Mouse (Mus musculus) MEL (cell line): ENCODE data around the gene Bglap2. TPM values are rescaled to one million over a fixed set of nuclear protein-coding genes. Genes with fewer than 3 reads are reported as not detected.

Experiments
- DNase-seq: peaks from one replicate; pipeline ENCODE4 v3.0.0; 2011; ENCODE audit warnings: low read depth, low spot score
- H3K27ac ChIP-seq: 2 replicates; pipeline ENCODE4 v1.5.1; 2012; ENCODE audit warnings: low read depth, mild to moderate bottlenecking, control low read depth, low read length, moderate library complexity; ENCODE audit not compliant: control insufficient read depth
- H3K27me3 ChIP-seq, 2 experiments: fragments of 150-350 bp in 1 of 2; sonication (generic) in 1 of 2; 2 replicates each; pipeline ENCODE4 v1.6.1; 2012; ENCODE audit warnings: low read length in 2 of 2, mild to moderate bottlenecking in 2 of 2, improper control_type of control experiment in 1 of 2, moderate library complexity in 1 of 2; ENCODE audit not compliant: insufficient read depth in 2 of 2, control insufficient read depth in 1 of 2
- H3K36me3 ChIP-seq, 2 experiments: 2 replicates each; pipeline ENCODE4 v1.6.1; 2012 to 2014; ENCODE audit warnings: low read length in 2 of 2, improper control_type of control experiment in 1 of 2, inconsistent platforms in 1 of 2, mild to moderate bottlenecking in 1 of 2; ENCODE audit not compliant: insufficient read depth in 2 of 2, control insufficient read depth in 1 of 2
- H3K4me1 ChIP-seq, 2 experiments: fragments of 150-350 bp in 1 of 2; sonication (generic) in 1 of 2; 2 replicates each; pipeline ENCODE4 v1.6.1; 2012; ENCODE audit warnings: low read length in 2 of 2, improper control_type of control experiment in 1 of 2, mild to moderate bottlenecking in 1 of 2; ENCODE audit not compliant: insufficient read depth in 2 of 2, control insufficient read depth in 1 of 2
- H3K4me3 ChIP-seq, 2 experiments: fragments of 150-350 bp in 1 of 2; sonication (generic) in 1 of 2; 2 replicates each; pipeline ENCODE4 v1.5.1; 2012; ENCODE audit warnings: low read depth in 2 of 2, low read length in 2 of 2, mild to moderate bottlenecking in 2 of 2, moderate library complexity in 2 of 2, control low read depth in 1 of 2, improper control_type of control experiment in 1 of 2; ENCODE audit not compliant: control insufficient read depth in 1 of 2, insufficient read depth in 1 of 2
- H3K79me2 ChIP-seq: 2 replicates; pipeline ENCODE4 v1.6.1; 2012; ENCODE audit warnings: mild to moderate bottlenecking, low read length, moderate library complexity; ENCODE audit not compliant: control insufficient read depth, poor library complexity, insufficient read depth
- H3K9ac ChIP-seq: 2 replicates; pipeline ENCODE4 v1.6.1; 2012; ENCODE audit warnings: low read depth, mild to moderate bottlenecking, control low read depth, low read length, moderate library complexity; ENCODE audit not compliant: control insufficient read depth, poor library complexity, severe bottlenecking
- H3K9me3 ChIP-seq: fragments of 150-350 bp; sonication (generic); replicated peaks from 2 replicates; pipeline ENCODE4 v1.6.1; 2012; ENCODE audit warnings: mild to moderate bottlenecking, low read length, improper control_type of control experiment, moderate library complexity; ENCODE audit not compliant: insufficient read depth
- CHD1 ChIP-seq: IDR thresholded peaks from 2 replicates; pipeline ENCODE4 v1.6.1; 2012; ENCODE audit warnings: low read depth, mild to moderate bottlenecking, inconsistent platforms, low read length, improper control_type of control experiment
- E2F4 ChIP-seq: IDR thresholded peaks from 2 replicates; pipeline ENCODE4 v1.6.1; 2011; ENCODE audit warnings: low read depth, low read length, improper control_type of control experiment, borderline replicate concordance
- ELF1 ChIP-seq: IDR thresholded peaks from 2 replicates; pipeline ENCODE4 v1.6.1; 2014; ENCODE audit warnings: low read depth, mild to moderate bottlenecking, inconsistent platforms, low read length, improper control_type of control experiment, moderate library complexity
- EP300 ChIP-seq, 2 experiments: IDR thresholded peaks; 2 replicates each; pipeline ENCODE4 v1.6.1; 2011; ENCODE audit warnings: improper control_type of control experiment in 2 of 2, low read length in 2 of 2, low read depth in 1 of 2, mild to moderate bottlenecking in 1 of 2
- ETS1 ChIP-seq: IDR thresholded peaks from 2 replicates; pipeline ENCODE4 v1.6.1; 2012; ENCODE audit warnings: low read depth, mild to moderate bottlenecking, inconsistent platforms, low read length, improper control_type of control experiment, moderate library complexity
- GATA1 ChIP-seq: IDR thresholded peaks from 2 replicates; pipeline ENCODE4 v1.6.1; 2011; ENCODE audit warnings: low read depth, low read length, improper control_type of control experiment
- HCFC1 ChIP-seq: IDR thresholded peaks from 2 replicates; pipeline ENCODE4 v1.6.1; 2012; ENCODE audit warnings: low read depth, mild to moderate bottlenecking, inconsistent platforms, low read length, improper control_type of control experiment, moderate library complexity
- JUND ChIP-seq: IDR thresholded peaks from 2 replicates; pipeline ENCODE4 v1.6.1; 2011; ENCODE audit warnings: low read depth, mild to moderate bottlenecking, improper control_type of control experiment, low read length
- KAT2A ChIP-seq: conservative IDR thresholded peaks from 2 replicates; pipeline ENCODE4 v1.6.1; 2012; ENCODE audit warnings: low read depth, low read length, improper control_type of control experiment, inconsistent platforms
- MAZ ChIP-seq: IDR thresholded peaks from 2 replicates; pipeline ENCODE4 v1.6.1; 2012; ENCODE audit warnings: low read depth, mild to moderate bottlenecking, inconsistent platforms, low read length, improper control_type of control experiment
- MXI1 ChIP-seq: IDR thresholded peaks from 2 replicates; pipeline ENCODE4 v1.6.1; 2011; ENCODE audit warnings: mild to moderate bottlenecking, low read depth, low read length, improper control_type of control experiment
- MYB ChIP-seq: IDR thresholded peaks from 2 replicates; pipeline ENCODE4 v1.6.1; 2011; ENCODE audit warnings: mild to moderate bottlenecking, low read depth, low read length, improper control_type of control experiment
- NELFE ChIP-seq: IDR thresholded peaks from 2 replicates; pipeline ENCODE4 v1.6.1; 2011; ENCODE audit warnings: low read depth, low read length, improper control_type of control experiment
- POLR2A ChIP-seq, 2 experiments: IDR thresholded peaks; 2 replicates each; pipeline ENCODE4 v1.6.1; 2011 to 2012; ENCODE audit warnings: low read length in 2 of 2, mild to moderate bottlenecking in 2 of 2, control low read depth in 1 of 2, improper control_type of control experiment in 1 of 2, low read depth in 1 of 2, moderate library complexity in 1 of 2; ENCODE audit not compliant: control insufficient read depth in 1 of 2, insufficient read depth in 1 of 2, poor library complexity in 1 of 2
- POLR2AphosphoS2 ChIP-seq: IDR thresholded peaks from 2 replicates; pipeline ENCODE4 v1.6.1; 2011; ENCODE audit warnings: low read length, improper control_type of control experiment
- POLR2AphosphoS5 ChIP-seq: IDR thresholded peaks from 2 replicates; pipeline ENCODE4 v1.6.1; 2012; ENCODE audit warnings: low read depth, borderline replicate concordance, mild to moderate bottlenecking, inconsistent platforms, low read length, moderate library complexity, mixed read lengths
- RCOR1 ChIP-seq: IDR thresholded peaks from 2 replicates; pipeline ENCODE4 v1.6.1; 2012; ENCODE audit warnings: low read depth, mild to moderate bottlenecking, inconsistent platforms, low read length, improper control_type of control experiment
- SIN3A ChIP-seq: IDR thresholded peaks from 2 replicates; pipeline ENCODE4 v1.6.1; 2012; ENCODE audit warnings: low read length, improper control_type of control experiment, inconsistent platforms
- TBP ChIP-seq: IDR thresholded peaks from 2 replicates; pipeline ENCODE4 v1.8.0; 2011; ENCODE audit warnings: low read depth, low read length, improper control_type of control experiment
- TCF12 ChIP-seq: IDR thresholded peaks from 2 replicates; pipeline ENCODE4 v1.6.1; 2014; ENCODE audit warnings: low read depth, mild to moderate bottlenecking, inconsistent platforms, low read length, improper control_type of control experiment, moderate library complexity
- UBTF ChIP-seq: IDR thresholded peaks from 2 replicates; pipeline ENCODE4 v1.6.1; 2012; ENCODE audit warnings: low read depth, mild to moderate bottlenecking, inconsistent platforms, low read length, improper control_type of control experiment, moderate library complexity, borderline replicate concordance; ENCODE audit not compliant: insufficient read depth
- USF1 ChIP-seq: IDR thresholded peaks from 2 replicates; pipeline ENCODE4 v1.6.1; 2014; ENCODE audit warnings: low read depth, mild to moderate bottlenecking, inconsistent platforms, low read length, improper control_type of control experiment, moderate library complexity
- USF2 ChIP-seq, 2 experiments: IDR thresholded peaks; 2 replicates each; pipeline ENCODE4 v1.6.1; 2011 to 2012; ENCODE audit warnings: improper control_type of control experiment in 2 of 2, low read length in 2 of 2, borderline replicate concordance in 1 of 2, inconsistent platforms in 1 of 2, low read depth in 1 of 2, mild to moderate bottlenecking in 1 of 2; ENCODE audit not compliant: insufficient read depth in 1 of 2
- ZC3H11A ChIP-seq: IDR thresholded peaks from 2 replicates; pipeline ENCODE4 v1.6.1; 2012; ENCODE audit warnings: low read depth, mild to moderate bottlenecking, inconsistent platforms, low read length, improper control_type of control experiment
- ZKSCAN1 ChIP-seq: IDR thresholded peaks from 2 replicates; pipeline ENCODE4 v1.6.1; 2012; ENCODE audit warnings: low read depth, mild to moderate bottlenecking, inconsistent platforms, low read length, improper control_type of control experiment, moderate library complexity
- polyA plus RNA-seq, 2 experiments: library from polyadenylated mRNA; stranded (reverse) in 1 of 2; unstranded in 1 of 2; fragments of >175 nt in 1 of 2; fragments of >200 nt in 1 of 2; gene quantifications; 2 replicates each; pipeline versions ENCODE4 v1.2.1 to v1.2.4; 2012; ENCODE audit warnings: low replicate concordance in 2 of 2, low read depth in 1 of 2; ENCODE audit not compliant: insufficient read length in 2 of 2, insufficient read depth in 1 of 2, missing spikeins in 1 of 2
- total RNA-seq: library from RNA; depleted of rRNA; stranded (reverse); fragments of 300-350 nt; gene quantifications from 2 replicates; pipeline ENCODE4 v1.2.3, GENCODE M21; 2012

Gene Bglap2
- total and polyA plus RNA-seq, 3 experiments: not detected

GRCm38 (mm10) chr3:88363700-88364099, 14.8 kb downstream of the Bglap2 start:
- no peaks in the 10 kb centered on the region for H3K79me2 ChIP-seq
- no peaks in the 10 kb centered on the region for H3K27me3 ChIP-seq
- DNase-seq: no peak
- no peaks in the 10 kb centered on the region; a peak in 1 of 4 replicates for H3K36me3 ChIP-seq
- H3K27ac ChIP-seq: no peak overlapping the region
- H3K4me3 ChIP-seq: no peak overlapping the region
- no peak overlapping the region for H3K9ac ChIP-seq
- no peak for TF ChIP-seq POLR2AphosphoS5
- TF ChIP-seq CHD1: no peak
- TF ChIP-seq KAT2A: no peak
- TF ChIP-seq GATA1: no peak
- TF ChIP-seq ZC3H11A: no peak
- TF ChIP-seq HCFC1: no peak
- no peak for TF ChIP-seq ETS1
- no peak for TF ChIP-seq E2F4
- TF ChIP-seq, all 39 proteins: peak for 0
- Histone ChIP-seq H3K9me3 (no peaks in the 10 kb centered on the region), H3K4me1 (no peaks in the 10 kb centered on the region)

GRCm38 (mm10) chr3:88361612-88362313, 16.7 kb downstream of the Bglap2 start:
- no peaks in the 10 kb centered on the region for H3K4me1 ChIP-seq
- no peak for DNase-seq
- H3K9me3 ChIP-seq: no peaks in the 10 kb centered on the region
- H3K79me2 ChIP-seq: no peaks in the 10 kb centered on the region
- H3K4me3 ChIP-seq: no peak overlapping the region
- no peak for TF ChIP-seq NELFE
- TF ChIP-seq ZKSCAN1: no peak
- TF ChIP-seq POLR2AphosphoS2: no peak
- TF ChIP-seq MYB: no peak
- no peak for TF ChIP-seq HCFC1
- no peak for TF ChIP-seq ELF1
- no peak for TF ChIP-seq MXI1
- TF ChIP-seq SIN3A: no peak
- no peak for TF ChIP-seq USF2 (IDR thresholded peaks at IDR 0.05; ENCODE audit: borderline replicate concordance in 1 of 2, insufficient read depth in 1 of 2, low read depth in 1 of 2, low read length in 2 of 2)
- TF ChIP-seq POLR2A (IDR thresholded peaks at IDR 0.05; ENCODE audit: control insufficient read depth in 1 of 2, insufficient read depth in 1 of 2, low read depth in 1 of 2, low read length in 2 of 2, poor library complexity in 1 of 2): no peak
- TF ChIP-seq TBP: no peak
- TF ChIP-seq USF1: no peak
- TF ChIP-seq RCOR1: no peak
- TF ChIP-seq UBTF: no peak
- no peak for TF ChIP-seq JUND
- no peak for TF ChIP-seq TCF12
- no peak for TF ChIP-seq EP300 (IDR thresholded peaks at IDR 0.05; ENCODE audit: low read depth in 1 of 2, low read length in 2 of 2)
- no peak for TF ChIP-seq MAZ
- TF ChIP-seq GATA1: no peak
- TF ChIP-seq, all 39 proteins: peak for 0
- Histone ChIP-seq H3K9ac (no peak overlapping the region), H3K27ac (no peak overlapping the region), H3K36me3 (peaks cover 0 to 6% of the 10 kb centered on the region in 2 experiments; a peak in 2 of 4 replicates), H3K27me3 (no peaks in the 10 kb centered on the region)
